Mouse (Mus musculus) heart, adult 2 months (tissue): ENCODE measurements around the gene Slc6a15. TPM values are rescaled to one million over a fixed set of nuclear protein-coding genes. Genes with fewer than 3 reads are reported as not detected.

Source experiments
- DNase-seq, 2 experiments: peaks; one replicate each; pipeline ENCODE4 v3.0.0; 2021
- H3K27ac ChIP-seq: fragments of 200-600 bp; 2 replicates; pipeline ENCODE4 v1.8.1; 2022
- H3K27me3 ChIP-seq: fragments of 200-500 bp; 2 replicates; pipeline ENCODE4 v1.6.1; 2012; ENCODE audit warnings: mild to moderate bottlenecking, low read length, inconsistent platforms, mixed read lengths; ENCODE audit not compliant: control insufficient read depth, insufficient read depth
- H3K36me3 ChIP-seq: fragments of 200-500 bp; 2 replicates; pipeline ENCODE4 v1.6.1; 2012; ENCODE audit warnings: low read length, inconsistent platforms; ENCODE audit not compliant: control insufficient read depth, insufficient read depth
- H3K4me1 ChIP-seq: fragments of 200-500 bp; 2 replicates; pipeline ENCODE4 v1.6.1; 2011; ENCODE audit warnings: low read length; ENCODE audit not compliant: control insufficient read depth, insufficient read depth
- H3K4me3 ChIP-seq: fragments of 200-600 bp; 2 replicates; pipeline ENCODE4 v1.8.1; 2022
- H3K79me2 ChIP-seq: fragments of 200-500 bp; replicated peaks from 2 replicates; pipeline ENCODE4 v1.6.1; 2012; ENCODE audit warnings: mild to moderate bottlenecking, inconsistent platforms, low read length, moderate library complexity, mixed read lengths; ENCODE audit not compliant: control insufficient read depth, insufficient read depth
- H3K9ac ChIP-seq: fragments of 200-500 bp; 2 replicates; pipeline ENCODE4 v1.6.1; 2012; ENCODE audit warnings: low read depth, mild to moderate bottlenecking, control low read depth, inconsistent platforms, low read length, mixed read lengths
- CTCF ChIP-seq: fragments of 200-600 bp; IDR thresholded peaks from 2 replicates; pipeline ENCODE4 v1.8.1; 2022; ENCODE audit warnings: antibody characterized with exemption, mild to moderate bottlenecking, moderate library complexity
- EP300 ChIP-seq: fragments of 200-500 bp; IDR thresholded peaks from 2 replicates; pipeline ENCODE4 v1.6.1; 2011; ENCODE audit warnings: low read depth, low read length, control low read depth; ENCODE audit not compliant: insufficient read depth
- POLR2A ChIP-seq: fragments of 200-500 bp; IDR thresholded peaks from 2 replicates; pipeline ENCODE4 v1.6.1; 2011; ENCODE audit warnings: mild to moderate bottlenecking, low read depth, low read length, control low read depth; ENCODE audit not compliant: insufficient read depth
- WGBS: fragments of 180-500 bp; shearing (Covaris S2); methylation state at CpG from one replicate; pipeline ENCODE4 v1.1.7; 2018; 5-methylcytosine and 5-hydroxymethylcytosine counted together
- intact Hi-C: fragments of 180-260 bp; cut with DNase I; formaldehyde crosslinking; loops from one replicate; pipeline ENCODE4 v1.15.1; 2025
- polyA plus RNA-seq: library from polyadenylated mRNA; depleted of rRNA; stranded (reverse); fragments of >200 nt; gene quantifications from 2 replicates; pipeline ENCODE4 v1.2.3, GENCODE M21; 2012
- total RNA-seq, 2 experiments: library from RNA; stranded (reverse); gene quantifications; 2 replicates each; pipeline ENCODE4 v1.2.3; 2021

The Slc6a15 gene
- total and polyA plus RNA-seq, 3 experiments, result 0.08 to 0.27 (median 0.23) TPM

GRCm38 (mm10) chr10:103368296-103369080, 905 bp downstream of the Slc6a15 start:
- H3K4me1 ChIP-seq, result no peaks in the 10 kb centered on the region
- H3K79me2 ChIP-seq, result no peaks in the 10 kb centered on the region
- H3K4me3 ChIP-seq, result peak overlapping the region; percentile 29
- H3K27ac ChIP-seq, result no peak overlapping the region
- H3K27me3 ChIP-seq, result peaks cover 5% of the 10 kb centered on the region
- H3K9ac ChIP-seq, result no peak overlapping the region
- intact Hi-C loops, result no loop called here
- no peak for DNase-seq
- TF ChIP-seq CTCF, result no peak
- no peak for TF ChIP-seq POLR2A
- H3K36me3 ChIP-seq, result no peaks in the 10 kb centered on the region
- WGBS, result under 1% methylated on average over 37 of the region's 37 CpGs

- WGBS, result 0% methylated on average over 8 of the region's 8 CpGs
- intact Hi-C loops, result no loop called here
- H3K4me3 ChIP-seq, result peak overlapping the region; percentile 29
- H3K36me3 ChIP-seq, result no peaks in the 10 kb centered on the region
- no peaks in the 10 kb centered on the region for H3K79me2 ChIP-seq
- H3K9ac ChIP-seq, result no peak overlapping the region
- TF ChIP-seq POLR2A (no peak), EP300 (no peak), CTCF (no peak)
- DNase-seq, result peak in 1 of 2 experiments; percentile 6
- H3K4me1 ChIP-seq, result no peaks in the 10 kb centered on the region
- H3K27me3 ChIP-seq, result peaks cover 5% of the 10 kb centered on the region
- no peak overlapping the region for H3K27ac ChIP-seq
Observed at GRCm38 (mm10) chr10:103369081-103369420, 1.5 kb downstream of the Slc6a15 start.

- H3K27me3 ChIP-seq, result no peaks in the 10 kb centered on the region
- no peak overlapping the region for H3K4me3 ChIP-seq
- no peaks in the 10 kb centered on the region for H3K79me2 ChIP-seq
- DNase-seq, result no peak
- H3K9ac ChIP-seq, result no peak overlapping the region
- TF ChIP-seq CTCF, result peak; percentile 70
- TF ChIP-seq POLR2A, result no peak
- TF ChIP-seq EP300, result no peak
- no peaks in the 10 kb centered on the region for H3K36me3 ChIP-seq
- 16% methylated on average over 4 of the region's 4 CpGs for WGBS
- intact Hi-C loops, result loop anchor here (2.0 kb wide), 1 partner anchor 149 kb away; no protein-coding TSS in a partner anchor
- H3K27ac ChIP-seq, result no peak overlapping the region
- H3K4me1 ChIP-seq, result no peaks in the 10 kb centered on the region
Observed at GRCm38 (mm10) chr10:103402171-103402570, 34.6 kb downstream of the Slc6a15 start.

GRCm38 (mm10) chr10:103427717-103428116, 60.1 kb downstream of the Slc6a15 start:
- Histone ChIP-seq H3K36me3 (no peaks in the 10 kb centered on the region), H3K9ac (no peak overlapping the region), H3K79me2 (no peaks in the 10 kb centered on the region), H3K27me3 (no peaks in the 10 kb centered on the region), H3K4me1 (no peaks in the 10 kb centered on the region), H3K27ac (no peak overlapping the region), H3K4me3 (no peak overlapping the region)
- WGBS, result 55% methylated on average over 1 of the region's 1 CpGs
- no peak for DNase-seq
- intact Hi-C loops, result no loop called here
- no peak for TF ChIP-seq POLR2A
- no peak for TF ChIP-seq CTCF
- no peak for TF ChIP-seq EP300

- H3K4me3 ChIP-seq, result no peak overlapping the region
- no peaks in the 10 kb centered on the region for H3K79me2 ChIP-seq
- H3K36me3 ChIP-seq, result no peaks in the 10 kb centered on the region
- no peak for DNase-seq
- TF ChIP-seq CTCF (no peak), EP300 (no peak), POLR2A (no peak)
- H3K9ac ChIP-seq, result no peak overlapping the region
- 78% methylated on average over 2 of the region's 2 CpGs for WGBS
- H3K27ac ChIP-seq, result no peak overlapping the region
- no peaks in the 10 kb centered on the region for H3K4me1 ChIP-seq
- H3K27me3 ChIP-seq, result no peaks in the 10 kb centered on the region
- intact Hi-C loops, result no loop called here
Observed at GRCm38 (mm10) chr10:103442588-103442987, 75.0 kb downstream of the Slc6a15 start.

GRCm38 (mm10) chr10:103443070-103443469, 75.5 kb downstream of the Slc6a15 start:
- Histone ChIP-seq H3K79me2 (no peaks in the 10 kb centered on the region), H3K4me1 (no peaks in the 10 kb centered on the region), H3K9ac (no peak overlapping the region), H3K4me3 (no peak overlapping the region), H3K27me3 (no peaks in the 10 kb centered on the region), H3K27ac (no peak overlapping the region), H3K36me3 (no peaks in the 10 kb centered on the region)
- WGBS, result 45% methylated on average over 3 of the region's 3 CpGs
- TF ChIP-seq CTCF, result peak; percentile 71
- no peak for TF ChIP-seq EP300
- DNase-seq, result no peak
- intact Hi-C loops, result no loop called here
